Mouse (Mus musculus) MEL (cell line): ENCODE results near the gene Sgpp2. TPM values are rescaled to one million over a fixed set of nuclear protein-coding genes. Genes with fewer than 3 reads are reported as not detected.
A peak's percentile ranks its signal among the peaks of the same experiment; 100 is the strongest.

Source experiments
- DNase-seq: peaks from one replicate; pipeline ENCODE4 v3.0.0; 2011; ENCODE audit warnings: low read depth, low spot score
- H3K27ac ChIP-seq: 2 replicates; pipeline ENCODE4 v1.5.1; 2012; ENCODE audit warnings: low read depth, mild to moderate bottlenecking, control low read depth, low read length, moderate library complexity; ENCODE audit not compliant: control insufficient read depth
- H3K27me3 ChIP-seq, 2 experiments: fragments of 150-350 bp in 1 of 2; sonication (generic) in 1 of 2; 2 replicates each; pipeline ENCODE4 v1.6.1; 2012; ENCODE audit warnings: low read length in 2 of 2, mild to moderate bottlenecking in 2 of 2, improper control_type of control experiment in 1 of 2, moderate library complexity in 1 of 2; ENCODE audit not compliant: insufficient read depth in 2 of 2, control insufficient read depth in 1 of 2
- H3K36me3 ChIP-seq, 2 experiments: 2 replicates each; pipeline ENCODE4 v1.6.1; 2012 to 2014; ENCODE audit warnings: low read length in 2 of 2, improper control_type of control experiment in 1 of 2, inconsistent platforms in 1 of 2, mild to moderate bottlenecking in 1 of 2; ENCODE audit not compliant: insufficient read depth in 2 of 2, control insufficient read depth in 1 of 2
- H3K4me1 ChIP-seq, 2 experiments: fragments of 150-350 bp in 1 of 2; sonication (generic) in 1 of 2; 2 replicates each; pipeline ENCODE4 v1.6.1; 2012; ENCODE audit warnings: low read length in 2 of 2, improper control_type of control experiment in 1 of 2, mild to moderate bottlenecking in 1 of 2; ENCODE audit not compliant: insufficient read depth in 2 of 2, control insufficient read depth in 1 of 2
- H3K4me3 ChIP-seq, 2 experiments: fragments of 150-350 bp in 1 of 2; sonication (generic) in 1 of 2; 2 replicates each; pipeline ENCODE4 v1.5.1; 2012; ENCODE audit warnings: low read depth in 2 of 2, low read length in 2 of 2, mild to moderate bottlenecking in 2 of 2, moderate library complexity in 2 of 2, control low read depth in 1 of 2, improper control_type of control experiment in 1 of 2; ENCODE audit not compliant: control insufficient read depth in 1 of 2, insufficient read depth in 1 of 2
- H3K79me2 ChIP-seq: 2 replicates; pipeline ENCODE4 v1.6.1; 2012; ENCODE audit warnings: mild to moderate bottlenecking, low read length, moderate library complexity; ENCODE audit not compliant: control insufficient read depth, poor library complexity, insufficient read depth
- H3K9ac ChIP-seq: 2 replicates; pipeline ENCODE4 v1.6.1; 2012; ENCODE audit warnings: low read depth, mild to moderate bottlenecking, control low read depth, low read length, moderate library complexity; ENCODE audit not compliant: control insufficient read depth, poor library complexity, severe bottlenecking
- H3K9me3 ChIP-seq: fragments of 150-350 bp; sonication (generic); replicated peaks from 2 replicates; pipeline ENCODE4 v1.6.1; 2012; ENCODE audit warnings: mild to moderate bottlenecking, low read length, improper control_type of control experiment, moderate library complexity; ENCODE audit not compliant: insufficient read depth
- EP300 ChIP-seq, 2 experiments: IDR thresholded peaks; 2 replicates each; pipeline ENCODE4 v1.6.1; 2011; ENCODE audit warnings: improper control_type of control experiment in 2 of 2, low read length in 2 of 2, low read depth in 1 of 2, mild to moderate bottlenecking in 1 of 2
- ETS1 ChIP-seq: IDR thresholded peaks from 2 replicates; pipeline ENCODE4 v1.6.1; 2012; ENCODE audit warnings: low read depth, mild to moderate bottlenecking, inconsistent platforms, low read length, improper control_type of control experiment, moderate library complexity
- GABPA ChIP-seq: IDR thresholded peaks from 2 replicates; pipeline ENCODE4 v1.6.1; 2012; ENCODE audit warnings: low read depth, mild to moderate bottlenecking, inconsistent platforms, low read length, improper control_type of control experiment, moderate library complexity
- GATA1 ChIP-seq: IDR thresholded peaks from 2 replicates; pipeline ENCODE4 v1.6.1; 2011; ENCODE audit warnings: low read depth, low read length, improper control_type of control experiment
- JUND ChIP-seq: IDR thresholded peaks from 2 replicates; pipeline ENCODE4 v1.6.1; 2011; ENCODE audit warnings: low read depth, mild to moderate bottlenecking, improper control_type of control experiment, low read length
- KAT2A ChIP-seq: conservative IDR thresholded peaks from 2 replicates; pipeline ENCODE4 v1.6.1; 2012; ENCODE audit warnings: low read depth, low read length, improper control_type of control experiment, inconsistent platforms
- MAFK ChIP-seq: IDR thresholded peaks from 2 replicates; pipeline ENCODE4 v1.6.1; 2011; ENCODE audit warnings: low read depth, mild to moderate bottlenecking, low read length, improper control_type of control experiment, borderline replicate concordance
- MAZ ChIP-seq: IDR thresholded peaks from 2 replicates; pipeline ENCODE4 v1.6.1; 2012; ENCODE audit warnings: low read depth, mild to moderate bottlenecking, inconsistent platforms, low read length, improper control_type of control experiment
- MEF2A ChIP-seq: IDR thresholded peaks from 2 replicates; pipeline ENCODE4 v1.6.1; 2014; ENCODE audit warnings: low read depth, mild to moderate bottlenecking, inconsistent platforms, low read length, improper control_type of control experiment; ENCODE audit not compliant: poor library complexity, insufficient replicate concordance, severe bottlenecking; ENCODE audit errors: extremely low read depth
- MYB ChIP-seq: IDR thresholded peaks from 2 replicates; pipeline ENCODE4 v1.6.1; 2011; ENCODE audit warnings: mild to moderate bottlenecking, low read depth, low read length, improper control_type of control experiment
- MYC ChIP-seq: IDR thresholded peaks from 2 replicates; pipeline ENCODE4 v1.6.1; 2011; ENCODE audit warnings: low read depth, mild to moderate bottlenecking, low read length, improper control_type of control experiment, moderate library complexity
- NELFE ChIP-seq: IDR thresholded peaks from 2 replicates; pipeline ENCODE4 v1.6.1; 2011; ENCODE audit warnings: low read depth, low read length, improper control_type of control experiment
- POLR2A ChIP-seq, 2 experiments: IDR thresholded peaks; 2 replicates each; pipeline ENCODE4 v1.6.1; 2011 to 2012; ENCODE audit warnings: low read length in 2 of 2, mild to moderate bottlenecking in 2 of 2, control low read depth in 1 of 2, improper control_type of control experiment in 1 of 2, low read depth in 1 of 2, moderate library complexity in 1 of 2; ENCODE audit not compliant: control insufficient read depth in 1 of 2, insufficient read depth in 1 of 2, poor library complexity in 1 of 2
- POLR2AphosphoS2 ChIP-seq: IDR thresholded peaks from 2 replicates; pipeline ENCODE4 v1.6.1; 2011; ENCODE audit warnings: low read length, improper control_type of control experiment
- RCOR1 ChIP-seq: IDR thresholded peaks from 2 replicates; pipeline ENCODE4 v1.6.1; 2012; ENCODE audit warnings: low read depth, mild to moderate bottlenecking, inconsistent platforms, low read length, improper control_type of control experiment
- TAL1 ChIP-seq: IDR thresholded peaks from 2 replicates; pipeline ENCODE4 v1.6.1; 2012; ENCODE audit warnings: mild to moderate bottlenecking, inconsistent platforms, low read length, moderate library complexity, mixed read lengths
- TCF12 ChIP-seq: IDR thresholded peaks from 2 replicates; pipeline ENCODE4 v1.6.1; 2014; ENCODE audit warnings: low read depth, mild to moderate bottlenecking, inconsistent platforms, low read length, improper control_type of control experiment, moderate library complexity
- ZC3H11A ChIP-seq: IDR thresholded peaks from 2 replicates; pipeline ENCODE4 v1.6.1; 2012; ENCODE audit warnings: low read depth, mild to moderate bottlenecking, inconsistent platforms, low read length, improper control_type of control experiment
- polyA plus RNA-seq, 2 experiments: library from polyadenylated mRNA; stranded (reverse) in 1 of 2; unstranded in 1 of 2; fragments of >175 nt in 1 of 2; fragments of >200 nt in 1 of 2; gene quantifications; 2 replicates each; pipeline versions ENCODE4 v1.2.1 to v1.2.4; 2012; ENCODE audit warnings: low replicate concordance in 2 of 2, low read depth in 1 of 2; ENCODE audit not compliant: insufficient read length in 2 of 2, insufficient read depth in 1 of 2, missing spikeins in 1 of 2
- total RNA-seq: library from RNA; depleted of rRNA; stranded (reverse); fragments of 300-350 nt; gene quantifications from 2 replicates; pipeline ENCODE4 v1.2.3, GENCODE M21; 2012

Gene Sgpp2
- total and polyA plus RNA-seq, 3 experiments = 0.08 to 0.12 TPM; not detected in 1

- Histone ChIP-seq H3K79me2 (no peaks in the 10 kb centered on the region), H3K9me3 (no peaks in the 10 kb centered on the region), H3K27ac (no peak overlapping the region), H3K36me3 (peaks cover 0 to 9% of the 10 kb centered on the region in 2 experiments; a peak in 2 of 4 replicates), H3K9ac (no peak overlapping the region), H3K4me3 (no peak overlapping the region), H3K27me3 (no peaks in the 10 kb centered on the region)
- peak; percentile 67 for DNase-seq
- no peak for TF ChIP-seq MAFK
- peak; percentile 94; the same call in 1 of the 2 replicates for TF ChIP-seq MEF2A
- TF ChIP-seq POLR2AphosphoS2 = no peak
- TF ChIP-seq MAZ = no peak
- peak; percentile 62 for TF ChIP-seq TCF12
- TF ChIP-seq ETS1 = peak; percentile 62
- TF ChIP-seq NELFE = no peak
- no peak for TF ChIP-seq JUND
- peak; percentile 61 to 70 for TF ChIP-seq EP300 (IDR thresholded peaks at IDR 0.05; ENCODE audit: low read depth in 1 of 2, low read length in 2 of 2)
- TF ChIP-seq ZC3H11A = no peak
- no peak for TF ChIP-seq KAT2A
- TF ChIP-seq GATA1 = peak; percentile 68
- TF ChIP-seq GABPA = no peak
- no peak for TF ChIP-seq MYB
- no peak; the same call in 1 of the 2 replicates for TF ChIP-seq MYC
- TF ChIP-seq RCOR1 = 0 out of 2 replicates have a peak, but pooled peaks have one; percentile 23
- 0 out of 2 replicates have a peak, but pooled peaks have one; percentile 28 for TF ChIP-seq TAL1
- TF ChIP-seq, all 39 proteins: peak for 7
- H3K4me1 ChIP-seq = peaks cover 0 to 12% of the 10 kb centered on the region in 2 experiments; a peak in 2 of 4 replicates
Measured at GRCm38 (mm10) chr1:78396320-78396913, 86.3 kb downstream of the Sgpp2 start.

- peaks cover 0 to 9% of the 10 kb centered on the region in 2 experiments; a peak in 2 of 4 replicates for H3K36me3 ChIP-seq
- no peaks in the 10 kb centered on the region for H3K79me2 ChIP-seq
- H3K4me3 ChIP-seq = no peak overlapping the region
- H3K9me3 ChIP-seq = no peaks in the 10 kb centered on the region
- no peak for TF ChIP-seq POLR2A (IDR thresholded peaks at IDR 0.05; ENCODE audit: control insufficient read depth in 1 of 2, insufficient read depth in 1 of 2, low read depth in 1 of 2, low read length in 2 of 2, poor library complexity in 1 of 2)
- H3K27ac ChIP-seq = no peak overlapping the region
- no peak for DNase-seq
- H3K27me3 ChIP-seq = no peaks in the 10 kb centered on the region
- peaks cover 0 to 12% of the 10 kb centered on the region in 2 experiments; a peak in 2 of 4 replicates for H3K4me1 ChIP-seq
- no peak overlapping the region for H3K9ac ChIP-seq
Measured at GRCm38 (mm10) chr1:78399755-78400154, 89.6 kb downstream of the Sgpp2 start.
